Mouse (Mus musculus): ENCODE data around the gene Ccl28. TPM values are rescaled to one million over a fixed set of nuclear protein-coding genes. Genes with fewer than 3 reads are reported as not detected.

The Ccl28 gene
- total and polyA plus RNA-seq, 3 experiments: 0.04 to 0.27 (median 0.11) TPM

DNA sequence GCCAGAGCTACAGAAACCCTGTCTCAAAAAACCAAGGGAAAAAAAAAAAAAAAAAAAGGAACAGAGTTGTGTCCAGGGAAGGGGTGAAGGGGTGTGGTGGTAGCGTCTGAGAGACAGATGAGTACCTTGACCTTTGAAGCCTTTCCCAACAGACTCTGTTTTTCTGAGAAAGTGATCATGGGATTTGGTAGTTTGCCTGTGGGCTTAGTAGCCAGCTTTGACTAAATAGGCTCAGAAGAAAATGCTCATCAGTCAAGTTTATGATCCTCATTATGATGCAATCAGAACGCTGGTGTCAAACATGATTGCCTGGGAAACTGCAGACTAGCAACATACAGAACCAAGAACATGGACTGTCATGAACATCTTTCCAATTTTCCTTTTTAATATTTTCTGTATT lies 56.1 kb downstream of the Ccl28 start:
- Histone ChIP-seq H3K4me3 (replicated peaks in 1 of 3; ENCODE audit: low read depth in 2 of 3, low read length in 2 of 3, poor library complexity in 1 of 3) (no peak overlapping the region), H3K36me3 (replicated peaks in 1 of 2; ENCODE audit: control insufficient read depth in 1 of 2, insufficient read depth in 1 of 2, low read length in 1 of 2) (no peaks in the 10 kb centered on the region), H3K9me3 (replicated peaks; ENCODE audit: low read length) (no peaks in the 10 kb centered on the region), H3K79me2 (replicated peaks; ENCODE audit: control insufficient read depth, extremely low read depth, insufficient read depth, poor library complexity, severe bottlenecking) (no peaks in the 10 kb centered on the region), H3K9ac (ENCODE audit: insufficient read depth, low read depth) (no peak overlapping the region), H3K4me2 (ENCODE audit: insufficient read depth, low read depth, poor library complexity, severe bottlenecking) (no peak overlapping the region), H3K27ac (ENCODE audit: insufficient read depth, low read depth) (no peak overlapping the region), H3K27me3 (replicated peaks) (no peaks in the 10 kb centered on the region), H3K4me1 (ENCODE audit: control insufficient read depth in 1 of 2, insufficient read depth in 2 of 2) (peaks cover 2 to 9% of the 10 kb centered on the region in 2 experiments; a peak in 3 of 4 replicates)
- no peak for DNase-seq (ENCODE audit: extremely low read depth)
- in situ Hi-C loops (cut with MboI; ENCODE audit: low pct_ligation_motif_present, low pct_unique_long_range_greater_than_20kb, low sequenced_read_pairs): no loop called here
- dilution Hi-C loops (cut with MboI; ENCODE audit: extremely low pct_ligation_motif_present, extremely low pct_unique_long_range_greater_than_20kb, low sequenced_read_pairs): no loop called here
- TF ChIP-seq TCF12 (IDR thresholded peaks at IDR 0.05; ENCODE audit: low read depth, low read length) (no peak), USF2 (conservative IDR thresholded peaks at IDR 0.05; ENCODE audit: low read depth, low read length) (no peak), JUN (IDR thresholded peaks at IDR 0.05; ENCODE audit: insufficient read depth, low read depth, low read length) (no peak), ZNF384 (IDR thresholded peaks at IDR 0.05; ENCODE audit: low read depth, low read length) (no peak), MAFK (IDR thresholded peaks at IDR 0.05; ENCODE audit: insufficient replicate concordance, low read length) (no peak), BHLHE40 (IDR thresholded peaks at IDR 0.05; ENCODE audit: low read depth, low read length) (no peak), GABPA (IDR thresholded peaks at IDR 0.05; ENCODE audit: insufficient replicate concordance, low read depth, low read length) (no peak), HCFC1 (IDR thresholded peaks at IDR 0.05; ENCODE audit: low read depth, low read length) (no peak), SMC3 (IDR thresholded peaks at IDR 0.05; ENCODE audit: low read depth, low read length) (no peak), ZMIZ1 (IDR thresholded peaks at IDR 0.05; ENCODE audit: low read depth, low read length) (no peak), JUND (conservative IDR thresholded peaks at IDR 0.05; ENCODE audit: low read depth, low read length) (no peak), PAX5 (IDR thresholded peaks at IDR 0.05; ENCODE audit: low read length) (no peak), UBTF (IDR thresholded peaks at IDR 0.05; ENCODE audit: low read depth, low read length) (no peak), KAT2A (IDR thresholded peaks at IDR 0.05; ENCODE audit: insufficient replicate concordance, low read length) (no peak), RAD21 (IDR thresholded peaks at IDR 0.05; ENCODE audit: low read depth, low read length) (no peak), NRF1 (IDR thresholded peaks at IDR 0.05; ENCODE audit: low read depth, low read length) (no peak)

DNA sequence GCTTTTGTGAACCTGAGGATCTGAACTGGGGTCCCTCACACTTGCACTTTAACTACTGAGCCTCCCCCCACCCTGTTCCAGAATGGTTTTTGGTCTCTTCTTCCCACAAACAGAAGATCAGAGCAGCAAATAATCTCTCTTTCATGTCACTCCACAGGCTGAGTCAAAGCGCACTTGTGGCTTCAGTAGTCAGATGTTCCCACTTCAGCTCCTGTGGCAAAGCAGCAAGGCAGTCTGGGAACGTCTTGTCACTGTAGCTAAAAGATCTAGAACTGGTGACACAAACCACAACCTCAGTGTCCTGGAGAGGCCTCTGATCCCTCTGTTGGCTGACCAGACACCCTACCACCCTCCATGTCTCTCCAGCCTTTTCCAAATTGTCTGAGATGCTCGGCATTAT lies 57.5 kb downstream of the Ccl28 start:
- in situ Hi-C loops (cut with MboI; ENCODE audit: low pct_ligation_motif_present, low pct_unique_long_range_greater_than_20kb, low sequenced_read_pairs) (no loop called here), dilution Hi-C loops (cut with MboI; ENCODE audit: extremely low pct_ligation_motif_present, extremely low pct_unique_long_range_greater_than_20kb, low sequenced_read_pairs) (no loop called here)
- no peaks in the 10 kb centered on the region for H3K36me3 ChIP-seq (replicated peaks in 1 of 2; ENCODE audit: control insufficient read depth in 1 of 2, insufficient read depth in 1 of 2, low read length in 1 of 2)
- no peaks in the 10 kb centered on the region for H3K9me3 ChIP-seq (replicated peaks; ENCODE audit: low read length)
- TF ChIP-seq EP300 (IDR thresholded peaks at IDR 0.05; ENCODE audit: low read length) (peak; percentile 50; the same call in 1 of the 2 replicates), CHD2 (IDR thresholded peaks at IDR 0.05; ENCODE audit: low read length) (no peak), SIN3A (IDR thresholded peaks at IDR 0.05; ENCODE audit: low read length) (no peak), IRF4 (IDR thresholded peaks at IDR 0.05; ENCODE audit: low read depth, low read length) (peak; percentile 70)
- peaks cover 2 to 9% of the 10 kb centered on the region in 2 experiments; a peak in 3 of 4 replicates for H3K4me1 ChIP-seq (ENCODE audit: control insufficient read depth in 1 of 2, insufficient read depth in 2 of 2)
- no peak overlapping the region for H3K27ac ChIP-seq (ENCODE audit: insufficient read depth, low read depth)
- H3K27me3 ChIP-seq (replicated peaks): no peaks in the 10 kb centered on the region
- no peak overlapping the region for H3K4me2 ChIP-seq (ENCODE audit: insufficient read depth, low read depth, poor library complexity, severe bottlenecking)
- no peaks in the 10 kb centered on the region for H3K79me2 ChIP-seq (replicated peaks; ENCODE audit: control insufficient read depth, extremely low read depth, insufficient read depth, poor library complexity, severe bottlenecking)
- no peak overlapping the region for H3K4me3 ChIP-seq (replicated peaks in 1 of 3; ENCODE audit: low read depth in 2 of 3, low read length in 2 of 3, poor library complexity in 1 of 3)
- peak; percentile 36 for DNase-seq (ENCODE audit: extremely low read depth)
- H3K9ac ChIP-seq (ENCODE audit: insufficient read depth, low read depth): no peak overlapping the region

Measured in CH12.LX (cell line).